Mouse (Mus musculus): ENCODE results near the gene Tada2a.

The Tada2a gene

GRCm38 (mm10) chr11:84128943-84129798, at the start of gene Tada2a, which contains the start of gene Acaca:
Tada2a (minus strand) TSS chr11:84129600.
Acaca (plus strand) TSS chr11:84129672.
- peak; percentile 88 for DNase-seq (ENCODE audit: low spot score)

GRCm38 (mm10) chr11:84178571-84178970, 49.2 kb upstream of the Tada2a start:
- DNase-seq (ENCODE audit: low spot score) = peak; percentile 10

DNA sequence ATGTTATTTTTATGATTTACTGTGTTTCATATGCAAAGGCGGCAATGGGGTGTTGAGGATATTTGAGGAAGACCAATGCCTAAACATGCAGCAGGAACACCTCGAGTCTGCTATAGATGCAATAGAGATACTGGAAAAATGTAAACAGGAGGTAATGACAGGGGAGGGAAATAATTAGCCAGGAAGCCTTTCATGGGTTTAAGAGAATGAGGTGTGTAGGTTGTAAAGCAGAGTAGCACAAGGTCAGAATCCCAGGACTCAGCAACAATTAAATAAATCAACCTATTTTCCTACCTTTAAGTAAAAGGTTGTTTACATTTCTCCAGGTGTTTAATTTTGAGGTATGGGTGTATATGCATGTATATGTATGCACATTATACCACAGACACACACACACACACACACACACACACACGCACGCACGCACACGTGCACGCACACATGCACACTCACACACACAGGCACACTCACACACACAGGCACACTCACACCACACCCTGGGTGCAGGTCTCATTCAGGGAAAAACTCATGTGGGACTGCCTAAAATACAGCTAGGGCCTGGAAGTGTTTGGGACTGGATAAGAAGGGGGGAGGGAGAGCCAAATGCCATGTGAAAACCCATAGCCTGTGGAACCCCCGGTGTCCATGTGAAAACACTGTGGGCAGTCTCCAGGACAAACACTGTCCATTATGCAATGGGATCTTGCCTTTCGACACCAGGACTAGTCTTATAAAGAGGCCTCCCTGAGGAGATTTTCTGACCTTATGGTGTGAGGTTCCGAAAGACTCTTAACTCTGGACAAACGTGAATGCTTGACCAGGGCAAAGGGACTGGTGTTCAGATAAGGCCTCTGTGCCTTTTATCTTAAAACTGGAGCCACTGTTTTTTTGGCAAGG, 43.4 kb upstream of the Tada2a start:
- no peak for DNase-seq (ENCODE audit: low spot score)

DNA sequence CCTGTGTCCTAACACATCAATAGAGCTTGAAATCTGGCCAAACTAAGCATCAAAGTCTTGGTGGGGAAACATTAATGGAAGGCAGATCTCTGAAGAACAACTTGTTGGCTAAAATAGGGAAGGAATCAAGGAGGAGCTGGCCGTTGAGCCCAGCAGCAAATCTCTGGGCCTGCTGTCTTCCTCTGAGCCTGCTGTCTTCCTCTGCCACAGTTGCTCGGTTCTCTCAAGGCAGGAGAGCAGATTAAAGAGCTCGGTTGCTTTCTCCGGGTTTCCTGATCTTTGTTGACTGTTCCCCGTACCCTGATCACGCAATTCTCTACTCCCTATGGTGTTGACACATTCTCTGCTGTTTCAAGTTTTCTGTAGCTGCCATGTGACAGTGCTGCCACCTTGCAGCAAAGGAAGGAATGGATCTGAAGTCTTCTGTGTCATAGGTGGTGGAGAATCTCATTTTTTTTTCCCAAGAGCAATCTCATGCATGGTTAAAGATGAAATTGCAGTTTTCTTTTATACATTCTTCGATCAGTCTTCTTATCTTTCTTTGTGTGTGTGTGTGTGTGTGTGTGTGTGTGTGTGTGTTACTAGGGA, 39.4 kb upstream of the Tada2a start:
- peak; percentile 55 for DNase-seq (ENCODE audit: low spot score)

DNA sequence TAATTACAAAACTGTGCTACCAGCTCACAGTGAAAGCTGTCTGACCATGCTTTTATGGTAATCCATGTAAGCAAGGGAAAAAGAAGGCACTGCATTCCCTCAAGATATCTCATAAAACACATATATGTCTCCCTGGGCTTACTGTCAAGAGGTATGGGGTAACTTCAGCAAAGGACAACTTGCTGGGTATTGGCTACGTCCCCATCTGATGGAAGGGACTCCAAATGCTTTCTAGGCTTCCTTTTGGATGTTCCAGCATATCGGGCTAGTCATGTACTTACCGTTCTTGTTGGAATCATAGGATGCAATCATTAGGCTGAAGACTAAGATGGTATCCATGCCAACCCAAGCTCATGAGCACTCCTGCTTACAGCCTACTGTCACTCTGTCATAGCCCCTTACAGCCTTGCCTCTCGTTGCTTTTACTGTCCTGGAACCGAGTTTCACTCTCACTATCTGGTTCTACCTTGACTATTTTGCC, 37.7 kb upstream of the Tada2a start, which contains the start of gene Gm11437:
Gene Gm11437 (minus strand): TSS at position 431 of the 481 bp plus-strand sequence.
- no peak for DNase-seq (ENCODE audit: low spot score)

- DNase-seq (ENCODE audit: low spot score) = no peak
Measured at GRCm38 (mm10) chr11:84164561-84164960, 35.2 kb upstream of the Tada2a start.

DNA sequence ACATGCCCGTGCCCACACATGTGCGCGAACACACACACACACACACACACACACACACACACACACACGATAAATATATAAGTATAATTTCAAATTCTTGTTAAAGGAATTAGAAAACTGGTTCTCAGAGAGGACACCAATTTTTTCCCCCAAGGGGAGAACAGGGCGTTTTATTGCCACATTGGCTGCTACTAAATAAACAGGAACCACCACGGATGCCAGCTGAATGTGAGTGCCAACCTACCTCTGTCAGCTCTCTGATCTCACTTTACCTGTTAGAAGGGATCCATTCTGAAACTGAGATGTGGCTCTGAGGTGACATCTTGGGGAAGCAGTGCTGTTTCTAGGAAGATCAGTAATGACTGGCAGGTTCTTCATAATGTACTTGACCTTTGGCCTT, 34.7 kb upstream of the Tada2a start:
- no peak for DNase-seq (ENCODE audit: low spot score)

DNA sequence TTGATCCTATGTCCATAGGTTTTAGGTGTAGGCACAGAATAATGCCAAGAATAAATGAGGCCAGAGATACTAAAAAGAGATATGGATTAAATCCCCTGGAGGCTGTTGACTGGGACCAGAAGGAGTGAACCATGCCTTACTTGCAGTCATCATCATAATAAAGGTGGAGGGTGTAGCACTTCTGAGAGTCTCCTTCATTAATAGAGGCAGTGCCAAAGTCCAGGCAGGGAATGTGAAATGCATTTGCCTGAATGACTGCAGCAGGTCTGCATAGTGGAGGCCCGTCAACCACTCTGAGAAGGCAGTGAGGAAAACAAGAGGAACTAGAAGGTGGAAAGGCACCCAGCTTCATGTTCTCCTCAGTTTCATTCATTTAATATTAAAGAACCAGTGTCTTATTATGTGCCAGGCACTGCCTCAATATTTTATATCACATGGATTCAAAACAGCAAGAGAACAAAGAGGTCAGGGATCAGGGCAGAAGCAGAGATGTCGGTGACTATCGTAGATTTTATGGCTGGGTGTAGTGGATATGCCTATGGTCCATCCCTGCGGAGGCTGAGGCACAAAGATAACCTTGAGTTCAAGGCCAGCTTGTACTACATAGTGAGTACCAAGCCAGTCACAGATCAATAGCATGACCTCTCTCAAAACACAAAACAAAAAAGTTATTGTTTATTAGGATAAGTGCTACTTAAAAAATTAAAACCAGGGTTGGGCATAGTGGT, 27.3 kb upstream of the Tada2a start:
- DNase-seq (ENCODE audit: low spot score) = no peak

- peak; percentile 22 for DNase-seq (ENCODE audit: low spot score)
Measured at GRCm38 (mm10) chr11:84150884-84151283, 21.5 kb upstream of the Tada2a start.

DNA sequence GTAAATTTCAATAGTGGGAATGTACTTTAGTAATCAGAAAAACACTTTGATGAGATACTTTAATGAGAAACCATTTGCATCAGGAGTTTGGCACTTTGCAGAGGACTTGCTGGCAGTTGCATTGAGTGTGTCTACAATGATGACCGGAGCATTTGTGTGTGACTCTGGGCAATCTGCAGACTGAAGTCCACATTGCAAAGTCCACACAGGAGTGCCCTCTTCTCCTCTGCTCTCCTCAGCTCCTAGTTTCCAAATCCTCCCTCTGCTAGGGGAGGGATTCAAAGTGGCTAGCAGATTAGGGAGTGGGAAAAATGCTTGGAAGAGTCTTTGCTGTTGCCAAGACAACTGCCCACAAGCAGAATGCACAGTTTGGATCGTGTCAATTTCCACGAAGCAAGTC, 16.7 kb upstream of the Tada2a start:
- DNase-seq (ENCODE audit: low spot score) = no peak

DNA sequence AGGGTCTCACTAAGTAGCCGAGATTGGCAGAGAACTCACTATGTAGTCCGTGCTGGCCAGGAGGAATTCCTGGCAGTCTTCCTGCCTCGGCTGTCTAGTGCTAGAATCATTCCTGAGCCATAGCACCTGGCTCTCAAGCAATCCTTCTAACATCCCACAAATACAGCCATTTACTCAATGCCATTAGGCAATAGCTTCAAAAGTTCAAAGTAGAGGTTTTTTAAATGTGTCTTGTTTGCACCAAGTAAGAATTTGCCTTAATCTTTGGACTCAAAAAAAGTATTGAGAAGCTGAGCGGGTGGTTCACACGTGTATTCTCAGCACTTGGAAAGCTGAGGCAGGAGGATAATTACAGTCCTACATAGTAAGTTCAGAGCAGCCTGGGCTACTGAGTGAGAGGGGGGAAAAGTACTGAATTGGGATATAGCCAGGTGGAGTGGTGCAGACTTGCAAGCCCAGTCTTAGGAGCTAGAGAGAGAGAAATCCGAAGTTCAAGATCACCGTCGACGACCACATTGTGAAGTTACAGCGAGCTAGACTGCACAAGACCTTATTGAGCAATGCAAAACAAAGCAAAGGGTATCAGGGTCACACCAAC, 15.9 kb upstream of the Tada2a start:
- no peak for DNase-seq (ENCODE audit: low spot score)

DNA sequence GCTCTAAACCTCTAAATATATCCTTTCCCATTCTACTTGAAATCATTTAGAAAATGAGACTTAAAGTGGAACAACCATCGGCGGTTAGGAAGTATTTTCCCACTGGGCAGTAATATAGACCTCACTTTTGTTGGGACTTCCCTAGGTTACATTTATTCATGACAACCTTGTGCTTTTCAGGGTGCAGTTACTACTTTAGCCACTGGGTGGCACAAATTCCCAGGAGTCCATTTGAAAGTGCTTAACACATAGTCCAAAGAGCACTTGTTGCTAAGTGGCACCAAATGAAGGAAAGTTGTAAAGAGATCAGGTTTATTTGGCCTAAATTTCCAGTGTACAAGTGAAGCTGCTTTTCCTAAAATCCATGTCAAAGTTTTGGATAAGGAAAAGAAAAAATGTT, 12.4 kb upstream of the Tada2a start:
- peak; percentile 59 for DNase-seq (ENCODE audit: low spot score)

- no peak for DNase-seq (ENCODE audit: low spot score)
Measured at GRCm38 (mm10) chr11:84136453-84136852, 7.1 kb upstream of the Tada2a start.

DNA sequence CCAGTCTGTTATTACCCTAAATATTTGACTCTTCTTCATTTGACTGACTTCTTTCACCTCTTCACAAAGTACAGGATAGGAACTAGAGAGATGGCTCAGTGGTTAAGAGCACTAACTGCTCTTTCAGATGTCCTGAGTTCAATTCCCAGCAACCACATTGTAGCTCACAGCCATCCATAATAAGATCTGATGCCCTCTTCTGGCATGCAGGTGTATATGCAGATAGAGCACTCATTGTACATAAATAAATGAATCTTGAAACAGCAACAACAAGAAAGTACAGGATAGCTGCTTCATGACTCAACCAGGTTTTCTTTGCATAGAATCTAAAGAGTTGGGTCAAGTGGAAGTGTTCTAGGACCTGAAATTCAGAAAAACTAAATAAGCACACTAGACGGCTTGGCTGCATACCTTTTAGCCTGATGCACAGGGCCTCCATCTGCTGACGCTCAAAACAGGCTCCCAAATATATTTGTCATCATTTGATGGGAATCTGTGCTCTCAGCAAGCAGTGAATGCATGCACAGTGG, 5.0 kb upstream of the Tada2a start:
- no peak for DNase-seq (ENCODE audit: low spot score)

DNA sequence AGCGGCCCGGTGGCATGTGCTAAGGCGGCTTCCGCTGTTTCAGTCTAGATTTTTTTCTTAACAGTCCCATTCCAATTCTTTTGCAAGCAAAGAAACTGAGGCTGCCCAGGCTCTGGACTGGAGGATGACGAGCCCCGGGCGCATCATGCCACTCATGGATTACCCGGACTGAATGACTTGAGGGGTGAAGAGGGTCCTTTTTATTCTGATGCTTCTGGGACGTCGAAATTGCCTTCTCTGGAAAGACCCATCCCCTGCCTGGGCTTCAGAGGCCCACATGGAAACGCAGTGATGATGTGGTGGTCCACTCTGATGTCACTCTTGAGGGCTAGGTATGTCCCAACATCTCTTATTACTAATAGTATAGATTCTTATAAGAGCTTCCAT, 392 bp upstream of the Tada2a start:
- DNase-seq (ENCODE audit: low spot score) = no peak

GRCm38 (mm10) chr11:84127977-84128376, 1.4 kb downstream of the Tada2a start:
- no peak for DNase-seq (ENCODE audit: low spot score)

DNA sequence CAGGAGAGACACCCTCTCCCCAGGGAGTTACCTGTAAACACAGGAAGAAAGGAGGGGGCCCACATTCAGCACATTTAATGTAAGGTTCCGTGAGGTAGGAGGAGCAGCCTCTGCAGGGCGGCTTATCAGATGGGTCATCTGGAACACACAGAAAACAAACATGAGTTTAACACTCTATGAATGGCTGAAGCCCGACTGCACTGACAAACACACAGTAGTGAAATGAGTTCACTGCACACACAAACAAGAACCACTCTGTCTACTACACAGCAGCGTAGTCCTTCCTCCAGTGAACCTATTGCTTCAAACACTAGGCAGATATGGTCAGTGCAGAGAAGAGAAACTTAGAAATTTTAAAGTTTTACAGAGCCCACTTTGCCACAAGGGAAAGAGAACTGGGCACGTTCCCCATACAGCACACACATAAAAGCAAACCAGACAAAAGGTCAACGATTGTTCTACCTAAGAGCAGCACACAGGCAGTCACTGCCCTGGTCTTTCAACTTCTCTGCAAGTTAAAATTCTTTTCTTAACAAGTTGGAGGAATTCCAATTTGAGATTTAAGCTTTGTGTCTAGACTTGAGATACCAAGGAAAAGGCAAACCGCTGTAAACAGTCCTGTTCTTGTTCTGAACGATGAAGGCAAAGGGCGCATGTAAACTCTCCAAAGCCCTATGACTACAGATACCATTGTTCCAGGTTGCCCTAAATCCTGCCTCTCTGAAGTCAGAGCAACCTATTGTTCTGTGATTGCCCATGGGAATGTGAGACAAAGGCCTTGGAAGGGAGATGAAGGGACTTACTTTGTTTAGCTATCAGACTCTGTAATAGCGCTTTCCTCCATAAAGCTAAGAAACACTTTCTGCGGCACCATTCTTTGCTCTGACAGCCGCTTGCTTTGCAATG, 8.1 kb downstream of the Tada2a start:
- DNase-seq (ENCODE audit: low spot score) = no peak

DNA sequence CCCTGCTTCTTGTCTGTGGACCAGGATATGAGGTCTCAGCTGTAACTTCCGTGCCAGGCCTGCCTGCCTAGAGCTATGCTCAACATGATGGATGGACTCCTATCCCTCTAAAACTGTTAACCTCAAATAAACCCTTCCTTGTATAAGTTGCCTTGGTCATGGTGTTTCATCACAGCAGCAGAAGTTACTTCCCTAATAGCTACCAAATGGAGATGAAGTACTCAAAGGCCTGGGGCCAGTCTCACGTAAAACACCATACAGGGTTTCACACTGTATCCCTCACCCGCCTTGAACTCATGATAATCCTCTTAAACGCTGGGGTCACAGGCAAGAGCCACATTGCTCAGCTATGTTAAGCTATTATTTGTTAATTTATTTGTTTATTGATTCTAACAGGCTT, 12.0 kb downstream of the Tada2a start:
- no peak for DNase-seq (ENCODE audit: low spot score)

- peak; percentile 7 for DNase-seq (ENCODE audit: low spot score)
Measured at GRCm38 (mm10) chr11:84116221-84116620, 13.2 kb downstream of the Tada2a start.

DNA sequence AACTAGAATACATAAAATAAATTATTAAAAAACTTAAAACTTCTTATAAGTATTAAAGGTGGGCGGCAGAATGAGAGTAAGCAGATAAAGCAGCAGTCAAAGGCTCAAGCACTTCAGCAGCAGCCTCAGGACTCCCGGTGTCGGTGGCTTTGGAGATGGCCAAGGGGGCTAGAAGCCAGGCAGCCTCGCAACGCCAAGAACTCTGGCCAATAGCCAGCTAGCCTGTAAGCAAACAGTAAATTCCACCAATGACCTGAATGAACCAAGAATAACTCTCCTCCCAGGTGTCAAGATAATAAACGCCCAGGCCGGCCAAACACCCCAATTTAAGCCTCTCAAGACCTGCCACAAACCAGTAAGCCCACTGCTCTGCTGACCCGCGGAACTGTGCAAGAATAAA, 13.8 kb downstream of the Tada2a start:
- no peak for DNase-seq (ENCODE audit: low spot score)

Data from embryo, embryonic 10 days (tissue).